Mouse (Mus musculus) thymus, postnatal 36 days (tissue): ENCODE results near the gene Arpc5.
"Not testable (repeated sequence)": the region's sequence is repeated elsewhere in the genome, so short reads cannot be mapped to it uniquely, and the experiment has no call there.

ENCODE experiments used
- DNase-seq, 2 experiments: peaks; one replicate each; pipeline ENCODE4 v3.0.0; 2022; ENCODE audit warnings: mixed read lengths in 2 of 2

Arpc5 gene

GRCm38 (mm10) chr1:152784620-152785019 lies 18.3 kb downstream of the Arpc5 start:
- DNase-seq: no peak

GRCm38 (mm10) chr1:152785446-152785845 lies 19.1 kb downstream of the Arpc5 start:
- DNase-seq: not testable (repeated sequence)

GRCm38 (mm10) chr1:152786953-152787352 lies 20.6 kb downstream of the Arpc5 start:
- DNase-seq: no peak

- no peak for DNase-seq
Measured at GRCm38 (mm10) chr1:152788121-152788660, 21.8 kb downstream of the Arpc5 start.

GRCm38 (mm10) chr1:152790254-152790653 lies 23.9 kb downstream of the Arpc5 start:
- DNase-seq: peak; percentile 17 to 37

- no peak for DNase-seq
Measured at GRCm38 (mm10) chr1:152790821-152791220, 24.5 kb downstream of the Arpc5 start.

- no peak for DNase-seq
Measured at GRCm38 (mm10) chr1:152791269-152791668, 24.9 kb downstream of the Arpc5 start.

- no peak for DNase-seq
Measured at GRCm38 (mm10) chr1:152792736-152793494, 26.6 kb downstream of the Arpc5 start.

GRCm38 (mm10) chr1:152793495-152794130 lies 27.3 kb downstream of the Arpc5 start:
- no peak for DNase-seq

- no peak for DNase-seq
Measured at GRCm38 (mm10) chr1:152795688-152796255, 29.4 kb downstream of the Arpc5 start.

- DNase-seq: no peak
Measured at GRCm38 (mm10) chr1:152796683-152797263, 30.4 kb downstream of the Arpc5 start.

- DNase-seq: no peak
Measured at GRCm38 (mm10) chr1:152798125-152798524, 31.8 kb downstream of the Arpc5 start.

GRCm38 (mm10) chr1:152799897-152800296 lies 33.6 kb downstream of the Arpc5 start, which contains the start of gene Ncf2:
Ncf2 (plus strand) TSS chr1:152800194.
- DNase-seq: no peak

- no peak for DNase-seq
Measured at GRCm38 (mm10) chr1:152800633-152801176, 34.4 kb downstream of the Arpc5 start.

- DNase-seq: no peak
Measured at GRCm38 (mm10) chr1:152804907-152805306, 38.6 kb downstream of the Arpc5 start.

- no peak for DNase-seq
Measured at GRCm38 (mm10) chr1:152807619-152808391, 41.5 kb downstream of the Arpc5 start.

- no peak for DNase-seq
Measured at GRCm38 (mm10) chr1:152808392-152808680, 42.0 kb downstream of the Arpc5 start.

GRCm38 (mm10) chr1:152809541-152810252 lies 43.4 kb downstream of the Arpc5 start:
- DNase-seq: no peak

- no peak for DNase-seq
Measured at GRCm38 (mm10) chr1:152810533-152811439, 44.4 kb downstream of the Arpc5 start.

- no peak for DNase-seq
Measured at GRCm38 (mm10) chr1:152815265-152815701, 48.9 kb downstream of the Arpc5 start.
